Mouse (Mus musculus): ENCODE measurements around the gene Cacna2d4.

GRCm38 (mm10) chr6:119228861-119229603, 7.3 kb upstream of the Cacna2d4 start:
- TF ChIP-seq ZNF384 (IDR thresholded peaks at IDR 0.05; ENCODE audit: low read depth, low read length) (no peak), MAFK (IDR thresholded peaks at IDR 0.05; ENCODE audit: insufficient read depth, low read depth, low read length) (no peak), HCFC1 (IDR thresholded peaks at IDR 0.05; ENCODE audit: borderline replicate concordance, insufficient read depth, low read length) (no peak), ZC3H11A (IDR thresholded peaks at IDR 0.05; ENCODE audit: borderline replicate concordance, low read depth, low read length) (no peak)

Measured in ES-E14 (cell line).